Mouse (Mus musculus) erythroblast, embryonic 14.5 days (primary cell): ENCODE data around the gene Cd151. TPM values are rescaled to one million over a fixed set of nuclear protein-coding genes. Genes with fewer than 3 reads are reported as not detected.

Experiments
- H3K27me3 ChIP-seq: 2 replicates; pipeline ENCODE4 v1.6.1; 2012; ENCODE audit warnings: inconsistent platforms; ENCODE audit not compliant: control insufficient read depth
- H3K36me3 ChIP-seq: 2 replicates; pipeline ENCODE4 v1.6.1; 2012; ENCODE audit warnings: mild to moderate bottlenecking, inconsistent platforms; ENCODE audit not compliant: control insufficient read depth
- H3K4me1 ChIP-seq: 2 replicates; pipeline ENCODE4 v1.6.1; 2012; ENCODE audit warnings: inconsistent platforms; ENCODE audit not compliant: control insufficient read depth
- H3K4me3 ChIP-seq: replicated peaks from 2 replicates; pipeline ENCODE3; 2012; ENCODE audit warnings: moderate library complexity, mild to moderate bottlenecking, inconsistent platforms
- H3K9me3 ChIP-seq: 2 replicates; pipeline ENCODE4 v1.6.1; 2012; ENCODE audit warnings: low read length, inconsistent platforms, mixed read lengths; ENCODE audit not compliant: control insufficient read depth
- GATA1 ChIP-seq: IDR thresholded peaks from 2 replicates; pipeline ENCODE4 v1.6.1; 2012; ENCODE audit warnings: low read length, inconsistent platforms, mixed read lengths
- TAL1 ChIP-seq: IDR thresholded peaks from 3 replicates; pipeline ENCODE4 v1.6.1; 2012; ENCODE audit warnings: low read length, inconsistent platforms, mixed read lengths
- polyA plus RNA-seq: library from polyadenylated mRNA; stranded (reverse); fragments of >175 nt; gene quantifications from 2 replicates; pipeline ENCODE4 v1.2.3, GENCODE M21; 2012

Cd151 gene
- polyA plus RNA-seq, 1 experiment = 1.1 TPM

- Histone ChIP-seq H3K36me3 (peaks cover 26% of the 10 kb centered on the region), H3K4me1 (peaks cover 36% of the 10 kb centered on the region), H3K9me3 (no peaks in the 10 kb centered on the region; the same call in 1 of the 2 replicates), H3K27me3 (peaks cover 38% of the 10 kb centered on the region), H3K4me3 (no peak overlapping the region)
- TF ChIP-seq GATA1 (no peak), TAL1 (no peak)
Observed at GRCm38 (mm10) chr7:141483114-141483653, 16.0 kb downstream of the Cd151 start.

- no peak overlapping the region for H3K4me3 ChIP-seq
- H3K27me3 ChIP-seq = peaks cover 38% of the 10 kb centered on the region
- peaks cover 32% of the 10 kb centered on the region for H3K36me3 ChIP-seq
- TF ChIP-seq TAL1 (no peak), GATA1 (no peak)
- peaks cover 35% of the 10 kb centered on the region for H3K4me1 ChIP-seq
- no peaks in the 10 kb centered on the region; the same call in 1 of the 2 replicates for H3K9me3 ChIP-seq
Observed at GRCm38 (mm10) chr7:141484186-141485120, 17.3 kb downstream of the Cd151 start.

GRCm38 (mm10) chr7:141485186-141485585 lies 18.0 kb downstream of the Cd151 start:
- H3K9me3 ChIP-seq = no peaks in the 10 kb centered on the region; the same call in 1 of the 2 replicates
- H3K36me3 ChIP-seq = peaks cover 33% of the 10 kb centered on the region
- TF ChIP-seq GATA1 (no peak), TAL1 (no peak)
- H3K27me3 ChIP-seq = peaks cover 38% of the 10 kb centered on the region
- no peak overlapping the region for H3K4me3 ChIP-seq
- peaks cover 33% of the 10 kb centered on the region for H3K4me1 ChIP-seq

DNA sequence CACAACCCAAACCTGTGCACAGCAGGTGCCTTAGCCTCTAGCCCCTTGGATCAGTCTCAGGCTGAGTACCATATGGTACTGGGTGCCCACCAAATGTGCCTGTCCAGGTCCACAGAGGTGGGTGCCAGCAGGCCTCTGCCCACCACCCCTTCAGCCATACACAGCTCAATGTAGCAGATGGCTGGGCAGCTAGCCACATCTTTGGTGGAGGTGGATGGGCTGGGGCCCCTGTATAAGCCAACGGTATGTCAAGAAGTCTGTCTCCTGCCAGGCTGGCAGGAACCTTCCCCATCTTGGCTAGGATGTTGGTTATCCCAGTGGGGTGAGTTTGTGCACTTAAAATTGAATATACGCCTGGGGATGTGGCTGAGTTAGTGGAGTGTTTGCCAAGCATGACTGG lies 18.4 kb downstream of the Cd151 start:
- Histone ChIP-seq H3K36me3 (peaks cover 35% of the 10 kb centered on the region), H3K4me3 (no peak overlapping the region), H3K4me1 (peaks cover 32% of the 10 kb centered on the region), H3K27me3 (peaks cover 36% of the 10 kb centered on the region), H3K9me3 (no peaks in the 10 kb centered on the region; the same call in 1 of the 2 replicates)
- TF ChIP-seq TAL1 (no peak), GATA1 (no peak)

DNA sequence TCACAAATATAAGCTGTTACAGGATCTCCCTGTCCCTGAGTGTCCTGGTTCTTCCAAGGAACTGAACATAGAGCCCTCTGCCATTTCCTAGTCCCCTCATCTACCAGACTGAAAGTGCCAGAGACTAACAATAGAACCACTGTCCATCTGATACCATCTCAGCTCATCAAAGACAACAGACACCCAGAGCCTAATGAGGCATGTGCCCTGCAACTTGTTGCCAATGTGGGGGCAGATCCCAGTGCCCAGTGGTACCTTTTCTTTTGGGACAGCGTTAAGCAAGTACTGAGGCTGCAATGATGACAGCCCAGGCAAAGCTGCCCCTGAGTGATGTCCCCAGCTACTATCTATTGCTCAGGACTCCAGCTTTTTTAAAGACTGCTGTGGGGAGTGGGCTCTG lies 19.0 kb downstream of the Cd151 start:
- TF ChIP-seq TAL1 = no peak
- no peak for TF ChIP-seq GATA1
- Histone ChIP-seq H3K27me3 (peaks cover 30% of the 10 kb centered on the region), H3K4me1 (peaks cover 32% of the 10 kb centered on the region), H3K9me3 (no peaks in the 10 kb centered on the region; the same call in 1 of the 2 replicates), H3K4me3 (no peak overlapping the region), H3K36me3 (peaks cover 38% of the 10 kb centered on the region)

- Histone ChIP-seq H3K36me3 (peaks cover 47% of the 10 kb centered on the region), H3K4me1 (peaks cover 32% of the 10 kb centered on the region), H3K4me3 (no peak overlapping the region), H3K27me3 (peaks cover 21% of the 10 kb centered on the region), H3K9me3 (no peaks in the 10 kb centered on the region)
- TF ChIP-seq GATA1 (no peak), TAL1 (no peak)
Observed at GRCm38 (mm10) chr7:141487141-141487540, 19.9 kb downstream of the Cd151 start.

DNA sequence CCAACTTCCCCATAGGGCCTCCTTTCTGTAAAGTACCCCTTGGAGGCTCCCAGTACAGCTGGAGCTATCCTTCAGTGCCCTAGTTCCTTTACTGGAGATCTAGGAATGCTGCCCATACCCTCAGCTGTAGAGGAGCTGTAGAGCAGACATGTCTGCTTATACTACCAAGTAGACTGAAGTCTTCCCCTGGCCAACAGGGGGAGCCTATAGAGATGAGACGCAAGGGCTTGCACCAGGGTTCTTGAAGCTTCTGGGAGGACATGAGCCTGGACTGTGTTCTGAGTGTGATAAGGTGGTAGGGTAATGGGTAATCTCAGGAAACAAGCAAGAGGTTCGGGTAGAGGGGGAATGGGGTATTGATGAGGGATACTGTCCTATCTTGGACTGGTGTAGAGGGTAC lies 24.0 kb downstream of the Cd151 start:
- Histone ChIP-seq H3K27me3 (no peaks in the 10 kb centered on the region), H3K36me3 (peaks cover 70% of the 10 kb centered on the region), H3K4me1 (peaks cover 29% of the 10 kb centered on the region), H3K9me3 (no peaks in the 10 kb centered on the region), H3K4me3 (no peak overlapping the region)
- TF ChIP-seq TAL1 (no peak), GATA1 (no peak)

DNA sequence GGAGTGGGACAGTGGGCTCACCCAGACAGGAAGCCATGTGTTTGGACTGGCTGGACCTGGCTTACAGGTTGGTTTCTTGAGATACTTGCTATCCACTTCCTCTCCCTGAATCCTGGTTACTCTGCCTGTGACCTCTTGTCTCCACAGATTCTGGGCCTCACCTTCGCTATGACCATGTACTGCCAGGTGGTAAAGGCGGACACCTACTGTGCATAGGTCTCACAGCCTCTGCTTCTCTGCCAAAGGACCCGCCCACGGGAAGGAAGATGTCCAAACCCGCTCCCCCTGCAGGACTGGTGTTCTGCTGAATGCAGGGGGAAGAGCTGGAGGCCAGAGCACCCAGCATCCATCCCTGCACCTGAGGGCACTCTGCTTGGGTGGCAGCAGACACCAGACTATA lies 25.5 kb downstream of the Cd151 start:
- Histone ChIP-seq H3K36me3 (peaks cover 75% of the 10 kb centered on the region), H3K27me3 (no peaks in the 10 kb centered on the region), H3K9me3 (no peaks in the 10 kb centered on the region), H3K4me1 (peaks cover 25% of the 10 kb centered on the region), H3K4me3 (no peak overlapping the region)
- no peak for TF ChIP-seq TAL1
- TF ChIP-seq GATA1 = no peak

DNA sequence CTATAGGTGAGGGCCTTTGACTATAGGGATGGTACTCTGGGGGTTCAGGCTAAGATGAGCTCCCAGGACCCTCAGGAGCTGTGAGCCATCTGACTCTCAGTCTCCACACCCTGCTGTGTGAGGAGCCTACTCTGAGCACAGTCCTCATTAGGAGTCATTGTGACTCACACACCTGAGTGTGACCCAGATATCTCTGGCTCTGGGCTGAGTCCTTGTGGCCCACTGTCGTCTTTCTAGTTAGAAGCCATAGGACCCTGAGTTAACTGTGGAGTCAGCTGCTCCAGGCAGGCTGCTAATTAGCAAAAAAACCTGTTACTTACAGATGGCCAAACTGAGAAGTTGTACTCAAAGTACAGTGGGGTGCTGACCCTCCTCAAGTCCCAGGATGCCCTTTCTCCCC lies 26.5 kb downstream of the Cd151 start:
- H3K9me3 ChIP-seq = no peaks in the 10 kb centered on the region
- TF ChIP-seq TAL1 = no peak
- TF ChIP-seq GATA1 = no peak
- peaks cover 25% of the 10 kb centered on the region for H3K4me1 ChIP-seq
- H3K27me3 ChIP-seq = no peaks in the 10 kb centered on the region
- no peak overlapping the region for H3K4me3 ChIP-seq
- peaks cover 83% of the 10 kb centered on the region for H3K36me3 ChIP-seq
